Mouse (Mus musculus): ENCODE measurements around the gene Ckm. TPM values are rescaled to one million over a fixed set of nuclear protein-coding genes. Genes with fewer than 3 reads are reported as not detected.

The Ckm gene
- polyA plus RNA-seq, 1 experiment = 0.96 TPM

DNA sequence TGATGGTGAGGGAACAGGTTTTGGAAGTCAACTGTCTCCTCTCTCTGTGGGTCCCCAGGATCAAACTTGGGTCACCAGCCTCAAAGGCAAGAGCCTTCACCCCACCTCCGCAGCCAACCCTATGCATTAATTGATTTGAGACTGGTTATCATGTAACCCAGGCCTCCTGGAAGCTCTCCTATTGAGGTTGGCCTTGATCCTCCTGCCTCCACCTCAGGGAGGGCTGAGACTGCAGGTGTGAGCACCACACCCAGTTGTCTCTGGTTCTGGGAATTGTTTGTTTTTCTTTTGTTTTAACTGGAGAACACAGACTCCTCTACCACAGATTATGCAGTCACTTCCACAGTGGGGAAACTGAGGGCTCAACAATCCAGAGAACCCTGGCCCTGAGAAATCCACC lies 55.9 kb downstream of the Ckm start:
- no peaks in the 10 kb centered on the region for H3K9me3 ChIP-seq
- peaks cover 22% of the 10 kb centered on the region for H3K36me3 ChIP-seq (replicated peaks; ENCODE audit: low read length)
- no peaks in the 10 kb centered on the region for H3K27me3 ChIP-seq (replicated peaks)
- H3K4me3 ChIP-seq (replicated peaks) = no peak overlapping the region
- H3K4me1 ChIP-seq = peaks cover 81% of the 10 kb centered on the region
- no peak for TF ChIP-seq GATA1 (IDR thresholded peaks at IDR 0.05; ENCODE audit: borderline replicate concordance, low read length)

DNA sequence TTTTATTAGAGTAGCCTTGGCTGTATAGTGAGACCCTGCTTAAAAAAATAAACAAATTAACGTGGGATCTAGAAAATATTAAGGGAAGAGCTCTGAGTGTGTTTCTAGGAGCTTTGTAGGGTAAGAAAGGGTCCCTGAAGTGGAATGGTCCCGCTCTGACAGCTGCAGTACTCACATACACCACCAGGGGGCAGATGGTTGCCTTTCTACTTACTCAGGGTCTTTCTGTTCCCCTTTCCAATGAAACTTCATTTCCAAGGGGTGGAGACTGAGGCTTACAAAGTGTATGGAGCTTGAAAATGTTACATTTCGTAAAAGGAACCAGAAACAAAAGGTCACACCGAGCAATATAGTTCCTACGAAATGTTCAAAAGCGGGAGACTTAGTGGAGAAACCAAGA lies 56.9 kb downstream of the Ckm start:
- Histone ChIP-seq H3K4me1 (peaks cover 81% of the 10 kb centered on the region), H3K4me3 (replicated peaks) (peak overlapping the region; percentile 75), H3K27me3 (replicated peaks) (no peaks in the 10 kb centered on the region), H3K9me3 (no peaks in the 10 kb centered on the region), H3K36me3 (replicated peaks; ENCODE audit: low read length) (peaks cover 19% of the 10 kb centered on the region)
- TF ChIP-seq GATA1 (IDR thresholded peaks at IDR 0.05; ENCODE audit: borderline replicate concordance, low read length) (no peak), FLI1 (IDR thresholded peaks at IDR 0.05; ENCODE audit: low read length) (no peak)

DNA sequence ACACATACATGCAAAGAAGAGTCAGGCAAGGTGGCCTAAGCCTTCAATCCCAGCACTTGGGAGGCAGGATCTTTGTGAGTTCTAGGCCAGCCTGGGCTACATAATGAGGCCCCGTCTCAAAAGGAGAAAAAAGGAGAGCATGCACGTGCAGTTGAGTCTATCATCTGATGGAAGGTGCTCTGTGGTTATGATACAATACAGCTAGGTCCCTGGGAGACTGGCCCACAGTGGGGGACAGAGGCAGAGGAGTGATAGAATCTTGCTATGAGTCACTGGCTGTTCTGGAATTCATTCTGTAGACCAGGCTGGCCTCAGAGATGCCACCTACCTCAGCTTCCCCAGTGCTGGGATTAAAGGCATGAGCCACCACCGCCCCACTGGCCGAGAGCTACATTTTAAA lies 57.9 kb downstream of the Ckm start:
- Histone ChIP-seq H3K4me3 (replicated peaks) (peak overlapping the region; percentile 92), H3K36me3 (replicated peaks; ENCODE audit: low read length) (peaks cover 20% of the 10 kb centered on the region), H3K9me3 (no peaks in the 10 kb centered on the region), H3K4me1 (peaks cover 81% of the 10 kb centered on the region), H3K27me3 (replicated peaks) (no peaks in the 10 kb centered on the region)
- TF ChIP-seq FLI1 (IDR thresholded peaks at IDR 0.05; ENCODE audit: low read length) = no peak

DNA sequence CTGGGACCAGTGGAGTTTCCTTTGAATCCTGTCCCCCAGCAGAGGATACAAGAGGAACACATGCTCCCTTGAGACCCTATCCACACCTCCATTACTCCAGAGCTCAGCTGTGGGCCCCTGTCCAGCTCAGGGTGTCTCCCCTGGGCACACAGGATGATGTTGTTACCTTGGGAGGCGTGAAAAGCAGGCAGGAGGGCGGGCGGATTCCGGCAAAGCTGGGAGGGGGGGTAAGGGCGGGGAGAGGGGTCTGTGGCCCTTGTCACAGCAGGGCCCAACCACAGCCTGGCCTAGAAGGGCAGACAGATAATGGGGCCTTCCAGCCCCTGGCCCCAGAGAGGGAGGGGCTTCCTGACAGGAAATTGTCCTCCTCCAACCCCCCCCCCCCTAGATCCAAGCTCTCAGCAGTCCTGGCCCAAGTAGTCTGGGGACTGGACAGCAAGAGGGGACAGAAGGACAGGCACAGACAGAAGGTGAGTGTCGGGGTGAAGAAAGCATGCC lies 58.4 kb downstream of the Ckm start, which contains the start of gene Exoc3l2:
Exoc3l2 (plus strand) TSS at position 448 of the 498 bp plus-strand sequence.
- H3K4me1 ChIP-seq = peaks cover 82% of the 10 kb centered on the region
- H3K4me3 ChIP-seq (replicated peaks) = peak within 1 kb of the TSS; percentile 92
- H3K36me3 ChIP-seq (replicated peaks; ENCODE audit: low read length) = peaks cover 21% of the 10 kb centered on the region
- no peaks in the 10 kb centered on the region for H3K27me3 ChIP-seq (replicated peaks)
- no peak for TF ChIP-seq FLI1 (IDR thresholded peaks at IDR 0.05; ENCODE audit: low read length)
- H3K9me3 ChIP-seq = no peaks in the 10 kb centered on the region

DNA sequence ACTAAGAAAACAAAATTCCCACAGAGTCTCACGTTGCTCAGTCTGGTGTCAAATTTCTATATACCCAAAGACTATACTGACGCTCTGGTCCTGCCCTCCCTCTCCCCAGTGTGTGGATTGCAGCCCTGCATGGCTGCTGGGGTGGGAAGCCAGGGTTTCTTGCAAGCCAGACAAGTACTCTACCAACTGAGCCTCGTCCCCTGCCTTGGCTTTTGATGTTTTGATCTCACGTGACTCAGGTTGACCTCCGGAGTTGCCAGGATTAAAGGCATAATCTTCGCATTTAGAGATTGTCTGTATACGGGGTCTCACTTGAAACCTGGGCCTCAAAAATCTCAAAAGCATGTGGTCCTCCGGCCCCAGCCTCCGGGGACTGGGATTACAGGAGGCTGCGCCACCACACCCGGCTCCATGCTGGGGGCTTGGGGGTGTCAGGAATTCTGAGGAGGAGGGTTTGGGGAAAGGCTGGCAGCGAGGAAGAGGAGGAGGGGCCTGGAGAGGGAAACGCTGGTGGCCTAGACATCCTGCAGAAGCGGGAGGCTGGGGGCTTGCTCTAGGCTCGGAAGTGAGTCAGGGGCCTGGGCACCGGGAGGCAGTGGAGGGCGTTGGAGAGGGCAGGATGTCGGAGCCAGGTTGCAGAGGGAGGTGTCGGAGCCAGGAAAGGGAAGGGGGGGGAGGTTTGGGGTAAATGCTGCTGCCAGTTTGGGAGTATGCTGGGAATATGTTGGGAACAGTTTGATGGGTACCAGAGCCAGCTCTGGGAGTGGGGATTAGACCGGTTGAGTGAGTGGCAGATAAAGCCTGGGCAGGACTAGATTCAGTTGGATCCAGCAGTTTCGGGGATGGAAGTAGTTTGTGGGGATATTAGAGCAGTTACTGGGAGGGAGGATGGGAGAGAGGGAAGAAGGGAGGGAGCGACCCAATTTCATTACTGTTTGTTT lies 60.1 kb downstream of the Ckm start:
- Histone ChIP-seq H3K4me1 (peaks cover 85% of the 10 kb centered on the region), H3K36me3 (replicated peaks; ENCODE audit: low read length) (peaks cover 34% of the 10 kb centered on the region), H3K27me3 (replicated peaks) (no peaks in the 10 kb centered on the region), H3K9me3 (no peaks in the 10 kb centered on the region), H3K4me3 (replicated peaks) (peak overlapping the region; percentile 92)
- TF ChIP-seq FLI1 (IDR thresholded peaks at IDR 0.05; ENCODE audit: low read length) (no peak), GATA1 (IDR thresholded peaks at IDR 0.05; ENCODE audit: borderline replicate concordance, low read length) (no peak)

DNA sequence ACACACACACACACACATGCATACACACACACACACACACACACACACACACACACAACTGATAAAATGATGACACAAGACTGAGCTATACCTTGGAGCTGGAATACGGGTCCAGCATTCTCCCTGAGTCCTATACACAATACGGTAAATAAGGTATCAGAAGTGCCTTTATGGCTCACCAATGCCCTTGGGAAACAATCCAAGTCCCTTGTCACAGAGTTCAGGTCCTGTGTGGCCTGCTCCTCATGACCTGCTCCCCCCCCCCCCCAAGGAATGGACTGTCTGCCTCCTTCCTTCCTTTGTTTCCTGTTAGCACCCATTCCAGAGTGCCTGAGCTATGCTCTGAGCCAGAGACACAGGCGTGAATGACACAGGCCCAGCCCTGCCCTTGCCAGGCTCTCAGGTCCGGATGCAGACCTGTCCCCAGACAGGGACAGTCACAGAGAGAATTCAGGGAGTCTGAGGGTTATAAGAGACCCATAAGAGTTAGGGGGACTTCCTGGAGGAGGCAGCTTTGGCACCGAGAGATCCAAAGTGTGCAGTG lies 62.1 kb downstream of the Ckm start:
- no peak for TF ChIP-seq FLI1 (IDR thresholded peaks at IDR 0.05; ENCODE audit: low read length)
- no peak for TF ChIP-seq GATA1 (IDR thresholded peaks at IDR 0.05; ENCODE audit: borderline replicate concordance, low read length)
- peak overlapping the region; percentile 69 for H3K4me3 ChIP-seq (replicated peaks)
- peaks cover 50% of the 10 kb centered on the region for H3K36me3 ChIP-seq (replicated peaks; ENCODE audit: low read length)
- H3K27me3 ChIP-seq (replicated peaks) = no peaks in the 10 kb centered on the region
- H3K9me3 ChIP-seq = no peaks in the 10 kb centered on the region
- H3K4me1 ChIP-seq = peaks cover 93% of the 10 kb centered on the region

DNA sequence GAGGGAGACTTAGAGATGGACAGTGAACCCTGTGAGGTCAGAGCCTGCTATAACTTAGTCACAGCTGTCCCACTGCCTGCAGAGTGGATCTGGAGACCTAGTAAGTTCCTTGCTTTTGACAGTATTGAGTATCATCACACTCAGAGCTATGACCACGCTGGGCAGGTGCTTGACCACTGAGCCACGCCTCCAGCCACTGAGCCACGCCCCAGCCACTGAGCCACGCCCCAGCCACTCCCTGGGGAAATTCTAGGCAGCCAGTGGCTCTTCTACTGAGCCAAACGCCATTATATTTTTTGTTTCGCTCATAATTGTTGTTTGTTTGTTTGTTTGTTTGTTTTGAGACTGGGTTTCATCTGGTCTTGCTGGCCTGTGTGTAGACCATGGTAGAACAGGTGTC lies 63.1 kb downstream of the Ckm start:
- H3K4me1 ChIP-seq = peaks cover 93% of the 10 kb centered on the region
- no peaks in the 10 kb centered on the region for H3K27me3 ChIP-seq (replicated peaks)
- peaks cover 59% of the 10 kb centered on the region for H3K36me3 ChIP-seq (replicated peaks; ENCODE audit: low read length)
- peak overlapping the region; percentile 8 for H3K4me3 ChIP-seq (replicated peaks)
- TF ChIP-seq GATA1 (IDR thresholded peaks at IDR 0.05; ENCODE audit: borderline replicate concordance, low read length) (no peak), FLI1 (IDR thresholded peaks at IDR 0.05; ENCODE audit: low read length) (no peak)
- no peaks in the 10 kb centered on the region for H3K9me3 ChIP-seq

DNA sequence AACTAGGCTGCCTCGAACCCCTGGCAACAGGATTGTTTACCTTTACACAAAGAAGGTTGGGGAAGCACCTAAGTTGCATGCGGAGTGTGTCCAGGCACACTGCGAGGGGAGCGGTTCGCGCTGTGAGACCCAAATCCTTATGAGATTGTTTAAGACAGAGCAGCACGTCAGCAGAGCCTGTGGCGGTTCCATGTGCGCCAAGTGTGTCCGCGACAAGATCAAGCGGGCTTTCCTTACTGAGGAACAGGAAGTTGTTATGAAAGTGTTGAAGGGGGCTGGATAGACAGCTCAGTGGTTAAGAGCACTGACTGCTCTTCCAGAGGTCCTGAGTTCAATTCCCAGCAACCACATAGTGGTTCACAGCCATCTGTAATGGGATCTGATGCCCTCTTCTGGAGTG lies 63.7 kb downstream of the Ckm start:
- Histone ChIP-seq H3K27me3 (replicated peaks) (no peaks in the 10 kb centered on the region), H3K4me1 (peaks cover 93% of the 10 kb centered on the region)

DNA sequence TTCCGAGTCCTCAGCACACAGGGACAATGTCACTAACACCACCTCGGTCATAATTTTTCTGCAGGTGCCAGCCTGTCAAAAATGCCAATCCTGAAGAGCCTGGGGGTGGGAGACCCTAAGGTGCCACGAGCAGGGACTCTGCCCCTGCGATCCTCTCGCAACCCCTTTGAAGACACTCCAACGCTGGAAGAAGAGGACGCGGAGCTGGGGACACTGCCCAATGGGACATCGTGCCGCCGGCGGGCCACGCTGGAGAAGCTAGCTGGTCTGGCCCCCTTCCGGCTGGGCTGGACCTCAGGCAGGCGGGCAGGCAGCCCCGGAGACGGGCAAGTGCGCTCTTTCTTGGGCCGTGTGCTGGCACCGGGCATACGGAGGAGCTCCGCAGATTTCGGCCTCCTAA lies 64.8 kb downstream of the Ckm start:
- no peak overlapping the region for H3K4me3 ChIP-seq (replicated peaks)

More for the DNA sequence above, 63.7 kb downstream of the Ckm start:
- no peaks in the 10 kb centered on the region for H3K9me3 ChIP-seq
- TF ChIP-seq GATA1 (IDR thresholded peaks at IDR 0.05; ENCODE audit: borderline replicate concordance, low read length) = no peak
- no peak for TF ChIP-seq FLI1 (IDR thresholded peaks at IDR 0.05; ENCODE audit: low read length)
- H3K36me3 ChIP-seq (replicated peaks; ENCODE audit: low read length) = peaks cover 66% of the 10 kb centered on the region
- no peak overlapping the region for H3K4me3 ChIP-seq (replicated peaks)

DNA sequence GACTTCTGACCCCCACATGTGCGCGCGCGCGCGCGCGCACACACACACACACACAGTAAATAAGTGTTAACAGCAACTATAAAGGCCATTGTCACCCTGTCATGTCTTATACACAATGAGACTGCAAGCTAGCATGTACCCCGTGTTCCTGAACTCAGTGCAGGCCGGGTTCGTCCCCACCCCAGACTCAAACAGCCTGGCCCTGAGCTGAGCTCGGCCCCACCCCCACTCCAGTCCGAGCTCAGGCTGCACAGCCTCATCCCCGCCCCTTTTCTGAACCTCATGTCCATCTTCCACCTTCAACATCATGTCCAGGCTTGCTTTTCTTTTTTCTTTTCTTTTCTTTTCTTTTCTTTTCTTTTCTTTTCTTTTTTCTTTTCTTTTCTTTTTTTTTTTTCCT lies 65.7 kb downstream of the Ckm start:
- Histone ChIP-seq H3K9me3 (no peaks in the 10 kb centered on the region), H3K4me1 (peaks cover 89% of the 10 kb centered on the region), H3K27me3 (replicated peaks) (no peaks in the 10 kb centered on the region), H3K4me3 (replicated peaks) (no peak overlapping the region), H3K36me3 (replicated peaks; ENCODE audit: low read length) (peaks cover 83% of the 10 kb centered on the region)
- TF ChIP-seq GATA1 (IDR thresholded peaks at IDR 0.05; ENCODE audit: borderline replicate concordance, low read length) = no peak
- TF ChIP-seq FLI1 (IDR thresholded peaks at IDR 0.05; ENCODE audit: low read length) = no peak

More for the DNA sequence above, 64.8 kb downstream of the Ckm start:
- peaks cover 93% of the 10 kb centered on the region for H3K4me1 ChIP-seq
- peaks cover 75% of the 10 kb centered on the region for H3K36me3 ChIP-seq (replicated peaks; ENCODE audit: low read length)
- no peaks in the 10 kb centered on the region for H3K9me3 ChIP-seq
- H3K27me3 ChIP-seq (replicated peaks) = no peaks in the 10 kb centered on the region
- no peak for TF ChIP-seq GATA1 (IDR thresholded peaks at IDR 0.05; ENCODE audit: borderline replicate concordance, low read length)
- no peak for TF ChIP-seq FLI1 (IDR thresholded peaks at IDR 0.05; ENCODE audit: low read length)

Measured in megakaryocyte, embryonic 14.5 days (primary cell).